Mouse (Mus musculus) lung, postnatal 36 days (tissue): ENCODE data around the gene Tmem9b.

Experiments used
- DNase-seq: peaks from one replicate; pipeline ENCODE4 v3.0.0; 2022; ENCODE audit warnings: mixed read lengths

Gene Tmem9b

DNA sequence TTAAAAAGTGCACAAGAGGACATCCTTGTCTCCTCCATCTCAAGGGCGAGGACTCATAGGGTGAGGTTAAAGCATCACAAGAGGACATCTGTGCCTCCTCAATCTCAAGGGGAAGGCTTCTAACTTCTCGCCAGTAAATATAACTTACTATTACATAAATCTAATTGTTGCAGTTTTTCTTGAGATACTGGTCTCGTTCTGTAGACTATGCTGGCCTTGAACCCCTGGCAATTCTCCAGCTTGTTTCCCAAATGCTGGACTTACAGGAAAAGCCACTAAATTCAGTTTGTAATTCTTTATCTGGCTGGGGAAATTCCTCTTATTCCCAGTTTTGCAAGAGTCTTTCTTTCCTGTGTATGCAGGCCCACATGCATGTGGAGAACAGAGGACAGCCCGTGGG is 17.9 kb downstream of the Tmem9b start:
- DNase-seq = no peak

DNA sequence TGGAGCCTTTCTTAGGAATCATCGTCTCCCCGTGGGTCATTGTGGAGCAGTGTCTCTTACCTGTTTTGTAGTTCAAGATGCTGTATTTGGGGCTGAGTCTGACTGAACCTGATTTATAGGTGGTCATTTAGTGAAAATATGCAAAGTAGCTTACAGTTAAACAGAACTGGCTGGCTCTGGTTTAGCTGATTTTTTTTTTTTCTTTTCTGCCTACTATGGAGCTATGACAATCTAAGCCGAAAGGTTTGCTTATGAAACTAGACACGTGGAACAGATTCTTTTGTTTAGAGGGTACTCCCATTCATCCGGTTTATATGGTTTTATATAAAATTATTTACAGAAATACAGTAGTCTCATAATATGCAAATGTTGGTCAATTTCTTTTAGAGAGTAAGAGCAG is 21.0 kb downstream of the Tmem9b start, which contains the start of gene Ascl3:
Ascl3 (minus strand) TSS at position 101 of the 400 bp plus-strand sequence.
- no peak for DNase-seq

DNA sequence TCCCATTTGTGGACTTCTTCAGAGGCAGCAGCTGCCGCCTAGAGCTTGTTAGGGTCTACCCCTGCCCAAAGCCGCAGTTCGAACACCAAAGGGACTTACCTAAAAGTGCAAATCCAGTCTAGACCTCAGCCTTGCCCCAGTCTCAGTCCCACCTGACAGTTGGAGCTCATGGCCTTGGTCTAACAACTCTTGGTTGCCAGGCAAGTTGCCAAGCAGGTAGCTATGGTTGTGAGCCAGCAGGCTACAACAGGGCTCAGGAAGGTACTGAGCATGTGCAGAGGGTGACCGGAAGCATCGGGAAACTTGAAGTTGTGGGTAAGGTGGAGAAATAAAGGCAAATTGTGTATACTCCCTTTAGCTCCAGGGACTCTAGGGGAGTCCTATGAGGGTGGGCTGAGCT is 29.0 kb downstream of the Tmem9b start, which contains the start of gene BC051019:
BC051019 (minus strand) TSS at position 154 of the 400 bp plus-strand sequence.
- peak; percentile 43 for DNase-seq

DNA sequence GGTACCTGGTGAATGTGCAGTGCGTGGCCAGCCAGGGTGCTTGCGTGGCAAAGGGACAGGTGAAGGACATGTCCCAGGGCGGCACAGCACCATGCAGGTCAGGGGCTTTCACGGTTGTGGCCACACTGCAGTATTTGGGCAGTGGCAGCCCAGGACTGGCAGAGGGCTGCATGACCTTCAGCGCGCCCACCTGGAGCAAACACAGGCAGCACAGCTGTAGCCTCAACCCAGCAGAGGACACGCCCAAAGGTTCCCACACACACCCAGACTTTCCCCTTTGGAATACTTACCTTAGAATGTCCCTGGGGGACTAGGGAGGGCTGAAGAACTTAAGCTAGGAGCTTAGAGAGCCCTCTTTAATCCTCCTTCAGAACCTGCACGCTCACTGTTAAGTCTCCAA is 29.6 kb downstream of the Tmem9b start:
- DNase-seq = no peak

DNA sequence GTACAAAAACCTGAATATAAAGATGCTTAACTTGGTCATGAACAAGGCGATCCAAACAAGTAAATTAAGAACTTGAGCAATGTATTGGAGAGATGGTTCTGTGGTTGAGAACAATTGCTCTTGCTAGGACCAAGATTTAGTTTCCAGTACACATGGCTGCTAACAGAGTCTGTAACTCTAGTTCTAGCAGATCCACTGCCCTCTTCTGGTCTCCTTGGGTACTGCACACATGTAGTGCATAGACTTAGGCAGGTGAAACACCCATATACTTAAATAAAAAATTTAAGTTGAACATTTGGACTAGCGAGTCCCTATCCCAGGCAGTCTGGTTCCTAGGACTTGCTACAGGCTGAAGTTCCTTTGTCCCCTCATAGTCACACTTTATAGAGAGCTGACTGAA is 30.1 kb downstream of the Tmem9b start:
- peak; percentile 30 for DNase-seq

DNA sequence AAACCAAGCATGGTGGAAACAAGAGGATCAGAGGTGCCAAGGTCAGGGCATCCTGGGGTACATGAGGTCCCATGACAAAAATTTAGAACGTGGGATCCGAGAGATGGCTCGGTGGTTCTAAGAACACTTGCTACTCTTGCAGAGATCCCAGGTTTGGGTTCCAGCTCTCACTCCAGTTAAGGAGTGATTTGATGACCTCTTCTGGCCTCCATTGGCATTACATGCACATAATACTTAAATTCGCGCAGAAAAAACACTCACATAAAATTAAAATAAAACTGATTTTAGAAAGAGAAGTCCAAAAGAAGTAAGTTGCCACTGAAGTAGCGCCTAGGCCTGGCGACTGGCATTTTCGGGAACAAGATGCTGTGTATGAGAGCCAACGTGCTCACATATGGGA is 33.4 kb downstream of the Tmem9b start:
- DNase-seq = peak; percentile 77

DNA sequence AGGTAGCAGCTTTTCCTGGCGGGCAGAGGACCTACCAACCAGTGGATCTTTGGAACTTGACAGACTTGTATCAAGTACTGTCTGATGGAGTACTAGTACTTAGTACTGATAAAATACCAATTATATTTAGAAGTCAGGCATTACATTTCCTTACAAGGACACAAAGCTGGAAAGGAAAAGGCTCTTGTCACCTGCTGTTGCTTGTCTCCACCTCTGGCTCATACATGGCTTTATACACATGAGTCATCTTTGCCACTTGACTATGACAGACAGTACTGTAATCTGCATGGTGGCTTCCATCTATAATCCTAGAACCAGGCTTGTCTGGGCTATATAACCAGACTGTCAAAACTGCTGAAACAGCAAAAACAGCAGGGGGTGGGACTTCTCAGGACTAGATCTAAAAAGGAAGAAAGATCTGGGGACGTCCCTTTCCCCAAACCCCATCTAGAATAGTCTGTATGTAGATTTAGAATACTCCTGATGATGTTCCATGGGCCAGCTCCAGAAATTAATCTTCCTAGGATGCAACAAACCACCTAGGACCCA is 39.2 kb downstream of the Tmem9b start:
- no peak for DNase-seq

DNA sequence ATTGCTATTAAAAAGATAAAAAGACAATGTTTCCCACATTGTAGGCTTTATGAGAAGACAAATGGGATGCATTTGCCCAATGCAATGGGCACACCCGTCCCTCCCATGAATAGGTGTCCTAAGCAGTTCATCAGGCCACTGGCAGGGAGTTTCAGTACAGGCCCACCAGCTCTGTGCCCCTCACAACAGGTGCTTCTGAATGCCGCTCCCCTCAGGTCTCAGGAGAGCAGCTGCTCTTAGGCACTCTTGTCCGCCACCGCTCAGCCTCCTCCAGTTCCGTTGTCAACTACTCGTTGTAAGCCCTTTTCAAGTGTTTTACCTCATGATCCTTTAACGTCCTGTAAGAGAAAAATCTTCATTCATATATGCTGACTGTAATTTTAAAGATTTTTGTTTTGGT is 40.5 kb downstream of the Tmem9b start:
- no peak for DNase-seq

DNA sequence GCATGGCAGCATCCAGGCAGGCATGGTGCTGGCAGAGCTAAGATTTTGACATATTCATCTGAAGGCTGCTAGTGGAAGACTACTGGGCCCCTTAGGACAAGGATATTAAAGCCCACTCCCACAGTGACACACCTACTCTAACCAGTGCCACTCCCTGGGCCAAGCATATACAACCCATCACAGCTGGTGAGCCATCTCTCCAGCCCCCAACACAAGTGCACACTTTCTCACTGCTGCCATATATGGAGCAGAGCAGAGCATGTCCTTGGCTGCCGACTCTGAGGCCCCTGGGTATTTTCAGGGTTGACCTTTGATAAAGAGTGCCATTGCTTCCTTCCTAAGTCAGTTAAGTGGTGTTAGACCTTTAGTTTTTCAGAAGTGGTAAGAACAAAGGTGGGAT is 42.6 kb downstream of the Tmem9b start:
- no peak for DNase-seq

DNA sequence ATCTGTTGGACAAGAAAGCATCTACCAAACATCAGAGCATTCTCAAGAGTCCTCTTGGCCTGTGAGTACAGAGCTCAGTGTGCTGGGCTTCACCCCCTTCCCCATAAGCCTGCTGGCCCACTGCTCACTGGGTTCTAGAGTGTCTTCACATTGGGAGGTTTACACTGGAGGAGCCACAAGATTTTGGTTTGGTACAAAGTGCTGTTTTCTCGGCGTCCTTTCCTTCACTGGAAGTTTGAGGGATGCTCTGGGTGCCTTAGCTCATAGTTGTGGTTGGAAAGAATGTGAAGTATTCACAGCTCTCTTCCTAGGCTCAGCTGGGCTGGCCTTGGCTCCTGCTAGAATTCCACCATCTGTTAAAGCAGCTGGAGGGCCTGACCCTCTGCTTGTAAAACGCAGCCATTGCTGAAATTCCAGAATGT is 43.7 kb downstream of the Tmem9b start:
- peak; percentile 79 for DNase-seq

DNA sequence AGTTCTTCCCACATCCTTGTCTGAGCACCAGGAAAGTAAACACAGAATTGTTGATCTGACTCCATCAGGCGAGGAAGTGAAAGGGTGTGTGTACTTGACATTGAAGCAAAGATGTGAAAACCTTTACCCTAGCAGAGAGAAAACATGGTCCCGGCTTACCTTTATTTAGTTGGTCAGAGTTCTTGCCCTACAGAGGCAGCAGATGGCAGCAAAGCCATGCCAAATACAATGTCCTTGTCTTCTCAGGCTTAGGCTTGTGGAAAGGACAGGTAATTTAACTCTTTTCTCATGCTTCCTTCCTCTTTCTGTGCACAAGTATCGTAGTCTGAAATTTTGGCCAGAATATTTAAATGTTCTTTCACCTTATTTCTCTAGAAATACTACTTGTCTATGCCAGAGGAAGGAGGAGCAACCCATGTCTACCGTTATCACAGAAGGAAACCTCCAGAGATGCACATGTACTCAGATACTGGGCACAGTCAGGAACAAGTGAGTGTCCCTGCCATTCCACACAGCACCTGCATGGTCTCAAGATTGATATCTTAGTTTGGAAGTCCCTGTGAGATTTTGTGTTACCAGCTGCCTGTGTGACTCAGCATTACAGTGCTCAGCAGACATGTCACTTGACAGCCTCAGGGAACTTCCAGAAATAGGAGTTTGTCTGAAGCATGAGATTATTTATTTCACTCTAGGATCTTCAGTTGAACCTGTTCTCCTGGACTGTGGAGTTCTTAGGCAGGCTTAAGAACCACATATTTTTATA is 45.5 kb downstream of the Tmem9b start:
- peak; percentile 87 for DNase-seq

DNA sequence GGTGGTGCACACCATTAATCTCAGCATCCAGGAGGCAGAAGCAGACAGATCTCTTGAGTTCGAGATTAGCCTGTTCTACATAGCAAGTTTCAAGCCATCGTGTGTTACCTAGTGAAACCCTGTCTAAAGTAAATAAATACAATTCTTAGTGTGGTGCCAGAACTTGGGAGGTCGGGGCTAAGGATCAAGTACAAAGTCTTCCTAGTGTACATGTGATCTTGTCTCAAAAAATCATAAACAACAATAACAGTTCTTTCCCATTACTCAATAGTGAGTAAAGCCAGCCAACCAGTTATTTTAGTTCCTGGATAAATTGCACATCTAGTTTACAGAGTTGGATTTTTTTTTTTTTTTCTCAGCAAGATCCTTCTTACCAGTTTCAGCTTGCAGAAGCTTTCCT is 48.2 kb downstream of the Tmem9b start:
- peak; percentile 35 for DNase-seq

DNA sequence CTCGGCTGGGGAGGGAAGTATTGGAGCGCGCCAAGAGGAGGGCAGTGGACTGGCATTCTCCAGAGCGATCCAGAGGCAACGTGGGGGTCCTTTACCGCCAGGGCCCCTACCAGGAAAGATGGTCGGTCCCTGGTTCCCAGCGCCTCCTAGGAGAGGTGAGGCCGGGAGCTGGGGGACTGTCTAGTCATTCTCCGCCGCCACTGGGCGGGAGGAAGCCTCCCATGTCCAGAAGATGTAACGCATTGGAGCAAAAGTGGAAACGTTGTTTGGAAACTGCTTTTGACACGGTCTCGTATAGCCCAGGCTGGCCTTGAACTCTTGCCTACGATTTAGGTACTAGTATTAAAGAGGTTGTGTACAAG is 48.7 kb downstream of the Tmem9b start:
- no peak for DNase-seq

DNA sequence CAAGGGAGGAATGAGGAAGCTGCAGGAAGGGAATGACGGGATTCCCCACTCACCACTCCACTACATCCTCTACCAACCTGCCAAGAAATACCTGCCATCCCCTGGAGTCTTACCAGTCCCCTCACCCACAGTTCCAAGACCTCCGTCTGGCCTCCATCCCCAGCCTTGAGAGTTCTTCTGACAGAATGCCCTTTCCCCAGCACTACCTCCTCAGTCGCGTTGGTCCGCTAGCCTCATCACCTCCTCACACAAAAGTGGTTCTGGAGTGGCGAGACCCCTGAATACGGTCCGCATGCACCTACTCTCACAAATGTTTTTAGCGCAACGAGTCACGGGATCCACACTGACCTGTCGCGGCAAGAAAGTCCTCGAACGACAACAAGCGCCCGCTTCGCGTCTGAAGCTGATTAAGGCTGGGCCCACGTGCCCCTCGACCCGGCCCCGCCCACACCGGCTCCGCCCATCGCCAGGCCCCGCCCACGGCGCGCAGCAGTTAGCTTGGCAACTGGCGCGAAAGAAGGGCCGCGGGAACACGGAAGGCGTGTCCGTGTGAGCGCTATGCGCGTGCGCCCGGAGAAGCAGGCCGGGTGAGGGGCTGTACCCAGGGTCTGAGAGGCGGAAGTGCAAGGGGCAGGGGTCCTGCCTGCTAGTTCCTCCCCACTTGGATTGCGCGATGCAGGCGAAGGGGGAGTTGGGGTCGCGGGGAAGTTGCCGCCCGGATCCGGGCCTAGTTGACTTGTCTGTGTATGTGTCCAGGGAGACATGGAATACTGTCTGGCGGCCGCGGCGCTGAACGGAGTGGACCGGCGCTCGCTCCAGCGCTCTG is 49.3 kb downstream of the Tmem9b start, which contains the start of the genes St5 and Akip1:
St5 (minus strand) TSS at position 416 of the 826 bp plus-strand sequence.
Akip1 (plus strand) TSS at position 501 of the 826 bp plus-strand sequence.
- DNase-seq = peak; percentile 97

DNA sequence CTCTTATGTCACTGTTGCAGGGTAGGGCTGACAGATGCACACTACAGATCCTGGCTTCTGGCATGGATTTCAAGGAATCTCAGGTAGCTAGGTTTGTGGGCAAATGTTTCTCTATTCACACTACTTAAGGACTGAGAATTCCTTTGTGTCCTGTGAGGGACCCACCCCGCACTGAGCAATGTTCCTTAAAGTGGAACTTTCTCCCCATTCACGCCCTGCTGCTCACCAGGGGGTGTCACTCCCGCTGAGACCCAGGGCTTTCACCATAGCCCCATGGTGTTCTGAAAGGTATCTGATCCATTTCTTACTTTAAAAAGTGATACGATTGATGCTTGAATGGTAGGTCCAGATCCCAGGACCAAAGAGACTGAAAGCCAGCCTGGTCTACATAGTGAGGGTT is 50.0 kb downstream of the Tmem9b start:
- DNase-seq = no peak

DNA sequence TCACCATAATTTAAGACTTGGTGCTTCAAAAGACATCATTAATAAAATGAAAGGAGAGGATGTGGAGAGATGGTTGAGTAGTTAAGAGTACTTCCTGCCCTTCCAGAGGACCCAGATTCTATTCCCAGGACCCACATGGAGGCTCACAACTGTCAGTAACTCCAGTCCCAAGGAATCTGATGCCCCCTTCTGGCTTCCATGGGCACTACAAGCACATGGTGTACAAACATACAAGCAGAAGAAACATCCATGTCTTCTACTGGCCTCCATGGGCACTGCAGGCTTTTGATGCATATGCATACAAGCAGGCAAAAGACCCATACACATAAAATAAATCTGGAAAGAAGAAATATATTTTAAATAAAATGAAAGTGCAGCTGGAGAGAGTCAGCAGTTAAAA is 52.5 kb downstream of the Tmem9b start:
- no peak for DNase-seq

DNA sequence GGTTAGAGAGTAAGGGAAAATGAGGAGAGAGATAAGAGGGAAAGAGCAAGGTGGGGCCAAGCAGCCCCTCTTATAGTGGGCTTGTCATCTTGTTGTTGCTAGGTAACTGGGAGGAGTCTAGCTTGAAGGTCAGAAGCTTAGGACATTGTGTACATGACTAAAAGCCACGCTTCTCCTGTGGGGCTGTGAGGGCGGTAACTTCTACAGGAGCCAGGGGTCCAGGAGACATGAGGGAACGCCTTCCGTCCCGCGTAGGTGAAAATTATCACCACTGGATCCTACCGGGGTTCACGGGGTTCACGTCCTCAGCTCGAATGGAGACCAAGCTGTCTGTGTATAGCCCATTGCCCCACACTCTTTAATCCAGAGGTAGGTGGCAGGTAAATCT is 57.3 kb downstream of the Tmem9b start:
- no peak for DNase-seq

DNA sequence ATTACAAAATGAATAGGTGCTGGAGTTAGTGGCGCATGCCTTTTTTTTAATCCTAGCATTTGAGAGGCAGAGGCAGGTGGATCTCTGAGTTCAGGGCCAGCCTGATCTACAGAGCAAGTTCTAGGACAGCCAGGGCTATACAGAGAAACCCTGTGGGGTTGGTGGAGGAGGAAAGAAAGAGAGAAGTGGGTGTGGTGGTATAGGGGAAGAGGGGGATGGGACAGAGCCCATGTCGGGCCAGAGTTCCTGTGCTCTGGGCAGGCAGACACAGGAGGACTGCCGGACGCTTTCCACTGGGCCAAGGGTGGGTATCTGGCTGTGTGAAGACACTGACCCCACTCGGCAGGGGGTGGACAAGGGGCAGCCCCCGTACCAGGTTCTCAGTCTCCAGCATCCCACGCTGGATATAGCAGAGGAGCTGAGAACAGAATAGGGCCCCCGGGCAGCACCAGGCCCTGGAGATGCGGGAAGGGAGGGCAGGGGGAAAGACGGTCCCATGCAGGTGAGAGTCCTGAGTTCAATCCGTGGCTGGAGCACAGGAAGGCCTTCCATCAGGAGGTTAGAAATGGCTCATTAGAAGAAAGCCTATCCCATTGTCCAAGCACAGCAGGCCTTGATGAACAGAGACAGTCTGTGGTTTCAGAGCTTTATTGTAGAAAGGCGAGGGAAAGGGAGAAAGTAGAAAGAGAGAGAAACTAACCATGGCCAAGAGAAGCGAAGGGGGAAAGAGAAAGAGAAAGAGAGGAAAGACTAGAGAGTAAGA is 57.9 kb downstream of the Tmem9b start:
- DNase-seq = no peak

DNA sequence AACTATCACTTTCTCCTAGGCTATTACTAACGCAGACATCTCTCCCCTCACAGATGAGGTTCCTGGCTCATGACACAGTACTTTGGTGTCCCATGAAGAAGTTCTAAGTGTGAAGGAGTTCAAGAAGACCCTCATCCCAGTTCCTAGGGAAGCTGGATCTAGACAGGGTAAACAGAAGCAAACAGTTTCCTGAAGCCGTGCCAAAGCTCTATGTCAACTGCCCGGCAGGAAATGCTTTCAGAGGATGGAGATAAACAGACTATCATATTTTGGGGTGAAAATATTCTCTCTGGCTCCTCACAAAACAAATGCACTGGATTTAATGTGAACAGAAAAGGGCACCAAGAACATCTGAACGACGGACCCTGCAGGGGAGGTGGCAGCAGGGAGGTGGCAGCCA is 61.7 kb downstream of the Tmem9b start:
- DNase-seq = peak; percentile 80

DNA sequence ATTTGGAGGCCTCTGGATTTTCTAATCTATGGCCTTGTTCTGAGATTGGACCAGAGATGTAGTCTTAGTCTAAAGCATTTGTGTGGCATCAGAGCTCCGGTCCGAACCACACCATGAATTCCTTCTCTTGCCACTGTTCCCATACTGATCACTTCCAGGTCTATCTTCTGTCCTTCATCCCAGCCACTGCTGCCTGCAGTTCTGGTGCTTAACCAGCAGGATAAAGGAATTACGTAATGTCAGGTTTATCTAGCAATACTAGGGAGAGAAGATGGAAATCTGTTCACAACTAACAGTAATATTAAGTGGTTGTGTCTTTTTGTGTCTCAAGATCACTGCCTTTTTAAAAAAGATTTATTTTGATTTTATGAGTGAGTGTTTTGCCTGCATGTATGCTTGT is 62.6 kb downstream of the Tmem9b start:
- DNase-seq = no peak

DNA sequence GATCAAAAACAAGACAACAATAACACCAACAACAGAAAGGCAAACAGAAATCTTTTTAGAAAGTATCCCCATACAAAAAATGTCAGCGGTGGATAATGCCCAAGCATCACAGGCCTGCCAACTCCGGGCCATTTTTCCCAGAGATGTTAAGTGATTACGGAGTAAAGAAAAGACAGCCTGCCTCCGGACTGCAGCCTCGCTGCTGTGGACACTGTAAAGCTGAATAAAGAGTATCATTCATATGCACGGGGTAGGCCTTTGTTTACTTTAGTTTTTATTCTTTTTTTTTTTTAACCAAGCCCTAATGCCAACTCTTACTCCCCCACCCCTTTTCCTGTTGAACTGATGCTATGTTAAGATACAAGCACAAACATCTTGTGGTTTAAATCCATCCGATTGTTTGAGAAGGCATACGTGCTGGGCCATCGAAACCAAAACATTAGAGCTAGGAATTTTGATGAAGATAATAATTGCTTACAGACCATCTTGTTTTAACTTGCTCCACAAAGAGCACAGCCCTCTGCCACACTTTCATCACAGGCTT is 66.0 kb downstream of the Tmem9b start:
- peak; percentile 62 for DNase-seq
